Mouse (Mus musculus) stomach, postnatal 0 days (tissue): ENCODE measurements around the gene Foxa3. TPM values are rescaled to one million over a fixed set of nuclear protein-coding genes. Genes with fewer than 3 reads are reported as not detected.

Experiments used
- ATAC-seq: fragments of 200-750 bp; cut with Nextera tagmentation; 2 replicates; pipeline ENCODE4 v1.8.0; 2017; ENCODE audit not compliant: low FRiP score, low TSS enrichment
- DNase-seq: peaks from one replicate; pipeline ENCODE4 v3.0.0-alpha.2; 2016; ENCODE audit warnings: low spot score
- H3K27ac ChIP-seq: fragments of 300-500 bp; sonication (generic); replicated peaks from 2 replicates; pipeline ENCODE4 v1.5.1; 2014; ENCODE audit warnings: mild to moderate bottlenecking, control low read depth
- H3K27me3 ChIP-seq: fragments of 300-500 bp; sonication (generic); 2 replicates; pipeline ENCODE4 v1.6.1; 2014; ENCODE audit warnings: low read length; ENCODE audit not compliant: control insufficient read depth, insufficient read depth
- H3K36me3 ChIP-seq: fragments of 300-500 bp; sonication (generic); 2 replicates; pipeline ENCODE4 v1.6.1; 2014; ENCODE audit warnings: low read length, mixed read lengths; ENCODE audit not compliant: control insufficient read depth, insufficient read depth
- H3K4me1 ChIP-seq: fragments of 300-500 bp; sonication (generic); replicated peaks from 2 replicates; pipeline ENCODE4 v1.6.1; 2014; ENCODE audit warnings: antibody characterized with exemption; ENCODE audit not compliant: control insufficient read depth, insufficient read depth
- H3K4me2 ChIP-seq: fragments of 300-500 bp; sonication (generic); replicated peaks from 2 replicates; pipeline ENCODE4 v1.6.1; 2014; ENCODE audit warnings: low read depth, mild to moderate bottlenecking, control low read depth, moderate library complexity
- H3K4me3 ChIP-seq: fragments of 300-500 bp; sonication (generic); 2 replicates; pipeline ENCODE4 v1.5.1; 2014; ENCODE audit warnings: low read depth, low read length, control low read depth
- H3K9ac ChIP-seq: fragments of 300-500 bp; sonication (generic); 2 replicates; pipeline ENCODE4 v1.6.1; 2014; ENCODE audit warnings: mild to moderate bottlenecking, low read length, control low read depth, mixed read lengths
- H3K9me3 ChIP-seq: fragments of 300-500 bp; sonication (generic); 2 replicates; pipeline ENCODE4 v1.6.1; 2016; ENCODE audit warnings: low read length; ENCODE audit not compliant: control insufficient read depth
- CTCF ChIP-seq: IDR thresholded peaks from 2 replicates; pipeline ENCODE4 v1.5.1; 2016; ENCODE audit warnings: antibody characterized with exemption, low read depth, mild to moderate bottlenecking, moderate library complexity
- EP300 ChIP-seq: optimal IDR thresholded peaks from 2 replicates; pipeline ENCODE3; 2016; ENCODE audit warnings: antibody characterized with exemption
- WGBS: fragments of 180-500 bp; shearing (Covaris S2); extraction: QIAGEN DNeasy Blood & Tissue Kit; methylation state at CpG from one replicate; pipeline ENCODE4 v1.1.7; 2014; 5-methylcytosine and 5-hydroxymethylcytosine counted together
- polyA plus RNA-seq: library from polyadenylated mRNA; unstranded; fragments of >200 nt; fragmentation: Nextera tagmentation; extraction: Ambion mirVana; gene quantifications from 2 replicates; pipeline ENCODE4 v1.2.1, GENCODE M21; 2015

Foxa3 gene
- polyA plus RNA-seq, 1 experiment from 2014 or later: 39.2 TPM

GRCm38 (mm10) chr7:19046286-19047069, 23.1 kb upstream of the Foxa3 start:
- no peak for TF ChIP-seq EP300
- TF ChIP-seq CTCF: no peak
- Histone ChIP-seq H3K36me3 (peaks cover 42% of the 10 kb centered on the region), H3K9me3 (no peaks in the 10 kb centered on the region), H3K4me1 (no peaks in the 10 kb centered on the region), H3K4me3 (no peak overlapping the region), H3K27me3 (no peaks in the 10 kb centered on the region), H3K27ac (no peak overlapping the region), H3K9ac (no peak overlapping the region), H3K4me2 (no peak overlapping the region)
- WGBS: 90% methylated on average over 11 of the region's 11 CpGs
- ATAC-seq (no peak), DNase-seq (no peak)

GRCm38 (mm10) chr7:19044616-19045015, 21.3 kb upstream of the Foxa3 start:
- H3K27me3 ChIP-seq: no peaks in the 10 kb centered on the region
- H3K9me3 ChIP-seq: no peaks in the 10 kb centered on the region
- ATAC-seq (no peak), DNase-seq (no peak)
- peaks cover 49% of the 10 kb centered on the region for H3K36me3 ChIP-seq
- H3K9ac ChIP-seq: no peak overlapping the region
- 94% methylated on average over 6 of the region's 6 CpGs for WGBS
- H3K4me3 ChIP-seq: no peak overlapping the region
- H3K27ac ChIP-seq: no peak overlapping the region
- no peaks in the 10 kb centered on the region for H3K4me1 ChIP-seq
- TF ChIP-seq EP300 (no peak), CTCF (no peak)
- H3K4me2 ChIP-seq: no peak overlapping the region

GRCm38 (mm10) chr7:19031641-19032040, 8.3 kb upstream of the Foxa3 start:
- Histone ChIP-seq H3K36me3 (peaks cover 41% of the 10 kb centered on the region), H3K4me2 (no peak overlapping the region), H3K9ac (no peak overlapping the region), H3K4me1 (no peaks in the 10 kb centered on the region), H3K4me3 (no peak overlapping the region), H3K9me3 (no peaks in the 10 kb centered on the region), H3K27me3 (no peaks in the 10 kb centered on the region), H3K27ac (no peak overlapping the region)
- no peak for DNase-seq
- TF ChIP-seq EP300: no peak
- no peak for TF ChIP-seq CTCF
- 87% methylated on average over 4 of the region's 4 CpGs for WGBS
- no peak for ATAC-seq

- H3K27me3 ChIP-seq: no peaks in the 10 kb centered on the region
- H3K9ac ChIP-seq: no peak overlapping the region
- DNase-seq (peak; percentile 77), ATAC-seq (peak; percentile 59)
- no peak overlapping the region for H3K4me3 ChIP-seq
- H3K4me1 ChIP-seq: no peaks in the 10 kb centered on the region
- TF ChIP-seq EP300: no peak
- TF ChIP-seq CTCF: peak; percentile 81
- 58% methylated on average over 6 of the region's 6 CpGs for whole genome bisulfite sequencing
- H3K4me2 ChIP-seq: no peak overlapping the region
- peaks cover 24% of the 10 kb centered on the region for H3K36me3 ChIP-seq
- no peaks in the 10 kb centered on the region for H3K9me3 ChIP-seq
- H3K27ac ChIP-seq: no peak overlapping the region
Measured at GRCm38 (mm10) chr7:19029084-19029653, 5.8 kb upstream of the Foxa3 start.

- H3K4me2 ChIP-seq: no peak overlapping the region
- TF ChIP-seq CTCF: no peak
- no peak for TF ChIP-seq EP300
- no peak overlapping the region for H3K4me3 ChIP-seq
- H3K9ac ChIP-seq: no peak overlapping the region
- no peaks in the 10 kb centered on the region for H3K4me1 ChIP-seq
- no peak for ATAC-seq
- H3K27me3 ChIP-seq: 0 out of 2 replicates have a peak, but pooled peaks cover 7% of the 10 kb centered on the region
- no peak for DNase-seq
- peaks cover 21% of the 10 kb centered on the region for H3K36me3 ChIP-seq
- no peak overlapping the region for H3K27ac ChIP-seq
- no peaks in the 10 kb centered on the region for H3K9me3 ChIP-seq
Measured at GRCm38 (mm10) chr7:19028067-19028466, 4.7 kb upstream of the Foxa3 start.
